Mouse (Mus musculus): ENCODE results near the gene Dab1. TPM values are rescaled to one million over a fixed set of nuclear protein-coding genes. Genes with fewer than 3 reads are reported as not detected.

Gene Dab1
- polyA plus RNA-seq, 1 experiment from 2014 or later = 20.1 TPM

DNA sequence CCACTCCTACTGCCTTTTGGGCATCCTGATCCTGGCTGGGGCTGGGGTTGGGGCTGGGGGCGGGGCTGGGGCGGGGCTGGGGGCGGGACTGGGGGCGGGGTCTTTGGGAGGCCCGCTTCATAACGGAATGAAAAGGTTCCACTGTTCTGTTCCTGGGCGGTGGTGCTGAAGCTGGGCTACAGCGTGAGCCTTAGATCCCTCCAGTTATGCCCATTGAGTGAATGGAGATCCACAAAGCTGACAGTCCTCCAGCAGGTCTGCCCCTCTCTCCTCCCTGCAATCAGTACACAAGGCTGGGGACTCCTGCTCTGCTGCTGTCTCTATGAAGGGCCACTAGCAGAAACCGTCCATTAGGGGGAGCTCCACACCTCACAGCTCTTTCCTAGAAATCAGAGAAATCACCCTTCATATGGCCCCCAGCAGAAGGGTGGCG, 895.4 kb downstream of the Dab1 start:
- H3K4me1 ChIP-seq = peaks cover 5% of the 10 kb centered on the region; the same call in 1 of the 2 replicates
- no peak overlapping the region for H3K27ac ChIP-seq
- 3% methylated on average over 10 of the region's 10 CpGs for WGBS
- H3K4me2 ChIP-seq = peak overlapping the region; percentile 54
- H3K9ac ChIP-seq = no peak overlapping the region
- no peaks in the 10 kb centered on the region for H3K36me3 ChIP-seq
- peak overlapping the region; percentile 29 for H3K4me3 ChIP-seq (replicated peaks)
- H3K9me3 ChIP-seq (replicated peaks) = no peaks in the 10 kb centered on the region
- 0 out of 2 replicates have a peak, but pooled peaks cover 2% of the 10 kb centered on the region for H3K27me3 ChIP-seq
- peak; percentile 56; the same call in 1 of the 2 replicates for ATAC-seq (replicated peaks; ENCODE audit: low FRiP score)

DNA sequence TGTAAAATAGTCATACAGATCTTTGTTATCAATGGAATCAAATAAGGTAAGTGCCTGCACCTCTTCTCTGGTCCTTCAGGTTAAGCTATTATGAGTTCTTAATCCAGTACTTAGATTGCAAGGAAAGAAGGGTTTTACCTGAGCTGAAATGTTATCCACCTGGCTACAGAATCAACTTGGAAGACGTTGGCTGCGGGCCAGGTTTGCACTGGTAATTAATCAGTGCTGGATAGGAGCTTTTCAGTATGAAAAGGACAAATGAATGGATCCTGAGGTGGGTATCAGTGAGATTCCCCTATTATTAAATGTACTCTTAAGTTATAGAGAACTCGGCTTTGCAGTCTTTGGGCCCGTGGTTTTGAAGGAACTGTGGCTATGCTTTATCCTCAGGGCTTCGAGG, 896.5 kb downstream of the Dab1 start:
- ATAC-seq (replicated peaks; ENCODE audit: low FRiP score) = no peak
- H3K27ac ChIP-seq = no peak overlapping the region
- WGBS = 64% methylated on average over 5 of the region's 5 CpGs

DNA sequence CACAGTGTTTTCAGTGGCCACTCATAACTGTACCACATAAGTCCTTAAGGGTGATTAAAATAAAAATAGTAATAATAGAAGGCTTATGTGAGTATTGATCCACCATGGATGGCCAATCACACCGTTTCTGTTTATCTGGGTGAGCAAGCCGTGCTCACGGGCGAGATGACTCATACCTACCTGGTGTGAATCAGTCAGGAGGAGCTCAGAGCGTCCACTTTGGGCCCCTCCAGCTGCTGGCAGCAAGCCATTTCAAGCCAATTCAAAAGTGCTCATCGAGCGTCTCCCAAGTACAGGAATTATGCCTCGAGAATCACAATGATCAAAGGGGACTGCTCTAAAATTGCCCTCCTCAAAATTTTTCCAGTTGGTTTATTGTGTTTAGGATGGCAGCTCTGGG, 903.2 kb downstream of the Dab1 start:
- ATAC-seq (replicated peaks; ENCODE audit: low FRiP score) = no peak
- no peak overlapping the region for H3K9ac ChIP-seq
- no peak overlapping the region for H3K4me2 ChIP-seq
- H3K27me3 ChIP-seq = no peaks in the 10 kb centered on the region
- no peaks in the 10 kb centered on the region for H3K4me1 ChIP-seq
- H3K9me3 ChIP-seq (replicated peaks) = no peaks in the 10 kb centered on the region
- no peaks in the 10 kb centered on the region for H3K36me3 ChIP-seq
- H3K4me3 ChIP-seq (replicated peaks) = no peak overlapping the region
- WGBS = 52% methylated on average over 8 of the region's 8 CpGs
- no peak overlapping the region for H3K27ac ChIP-seq

More for the DNA sequence above, 896.5 kb downstream of the Dab1 start:
- H3K4me2 ChIP-seq = no peak overlapping the region
- H3K9me3 ChIP-seq (replicated peaks) = no peaks in the 10 kb centered on the region
- H3K9ac ChIP-seq = no peak overlapping the region
- H3K4me1 ChIP-seq = peaks cover 5% of the 10 kb centered on the region; the same call in 1 of the 2 replicates
- H3K27me3 ChIP-seq = no peaks in the 10 kb centered on the region
- no peaks in the 10 kb centered on the region for H3K36me3 ChIP-seq
- no peak overlapping the region for H3K4me3 ChIP-seq (replicated peaks)

DNA sequence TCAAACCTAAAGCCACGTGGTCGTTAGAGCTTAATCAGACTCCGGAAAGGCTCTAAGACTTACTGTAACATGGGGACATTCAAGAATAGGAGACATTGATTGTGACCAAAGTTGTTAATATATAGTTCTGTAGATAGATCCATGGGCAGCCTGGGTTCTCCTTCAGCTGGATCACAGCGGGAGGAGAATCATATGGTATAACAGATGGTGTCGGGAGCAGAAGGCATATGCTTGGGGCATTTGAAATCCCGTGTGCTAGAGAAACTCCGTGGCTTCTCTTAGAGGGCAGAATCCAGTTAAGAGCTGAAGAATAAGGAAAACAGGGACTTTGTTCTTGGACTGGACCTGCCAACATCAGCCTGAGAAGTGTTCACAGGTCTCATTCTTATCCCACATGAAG, 904.6 kb downstream of the Dab1 start:
- Histone ChIP-seq H3K27ac (no peak overlapping the region), H3K9me3 (replicated peaks) (no peaks in the 10 kb centered on the region)
- WGBS = 90% methylated on average over 7 of the region's 7 CpGs

DNA sequence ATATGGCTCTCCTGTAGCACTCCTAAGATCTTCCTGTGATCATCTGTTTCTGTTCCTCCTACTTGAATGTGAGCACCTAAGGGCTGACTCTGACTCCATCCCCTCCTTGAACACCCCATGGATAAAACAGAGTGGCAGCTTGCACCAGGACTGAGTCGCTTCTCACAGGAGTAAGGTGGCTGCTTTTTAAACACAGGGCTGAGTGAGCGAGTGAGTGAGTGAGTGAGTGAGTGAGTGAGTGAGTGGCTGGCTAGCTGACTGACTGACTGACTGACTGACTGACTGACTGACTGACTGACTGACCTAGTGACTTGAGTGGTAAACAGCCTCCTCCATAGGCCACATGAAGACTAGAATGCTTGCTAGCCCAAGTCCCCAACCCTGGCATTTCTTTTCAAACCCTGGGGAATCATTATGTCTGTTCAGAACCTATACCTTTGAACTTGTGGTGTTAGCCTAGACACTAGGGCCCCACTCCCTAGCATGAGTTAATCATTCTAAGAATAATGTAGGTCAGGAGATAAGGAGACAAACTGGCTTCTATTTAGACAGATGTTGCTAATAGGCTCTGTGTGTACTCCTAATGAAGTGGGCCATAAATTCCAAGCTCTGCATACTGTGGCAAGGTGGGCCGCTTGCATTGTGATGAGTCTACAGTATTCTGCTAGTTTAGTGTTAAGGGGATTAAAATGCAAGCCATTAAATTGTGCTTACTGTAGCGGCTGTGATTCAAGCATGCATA, 910.9 kb downstream of the Dab1 start:
- ATAC-seq (replicated peaks; ENCODE audit: low FRiP score) = peak; percentile 54; the same call in 1 of the 2 replicates
- H3K27ac ChIP-seq = no peak overlapping the region

More for the DNA sequence above, 904.6 kb downstream of the Dab1 start:
- H3K4me1 ChIP-seq = no peaks in the 10 kb centered on the region
- no peak overlapping the region for H3K9ac ChIP-seq
- ATAC-seq (replicated peaks; ENCODE audit: low FRiP score) = no peak
- no peak overlapping the region for H3K4me3 ChIP-seq (replicated peaks)
- H3K4me2 ChIP-seq = no peak overlapping the region
- H3K27me3 ChIP-seq = no peaks in the 10 kb centered on the region
- H3K36me3 ChIP-seq = no peaks in the 10 kb centered on the region

DNA sequence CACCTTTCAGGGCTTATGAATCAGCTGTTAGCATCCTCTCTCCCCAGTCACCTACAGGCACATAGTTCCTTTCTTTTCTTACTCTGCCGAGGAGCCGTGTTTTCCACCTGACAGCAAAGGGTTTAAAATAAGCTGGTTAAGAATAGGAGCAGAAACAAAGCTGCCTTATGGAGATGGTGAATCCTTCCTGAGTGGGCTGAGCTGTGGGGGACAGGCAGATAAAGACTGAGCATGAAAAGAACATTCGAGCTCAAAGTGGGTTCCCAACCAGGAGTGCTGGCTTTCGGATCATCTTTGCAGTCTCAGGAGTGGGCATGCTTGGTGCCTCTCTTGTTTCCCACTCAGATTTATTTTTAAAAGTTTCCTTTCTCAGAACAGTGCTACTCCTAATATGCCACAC, 913.7 kb downstream of the Dab1 start:
- Histone ChIP-seq H3K36me3 (no peaks in the 10 kb centered on the region), H3K9ac (no peak overlapping the region), H3K9me3 (replicated peaks) (no peaks in the 10 kb centered on the region), H3K4me1 (0 out of 2 replicates have a peak, but pooled peaks cover 5% of the 10 kb centered on the region), H3K27ac (no peak overlapping the region), H3K4me2 (no peak overlapping the region), H3K4me3 (replicated peaks) (no peak overlapping the region), H3K27me3 (no peaks in the 10 kb centered on the region)
- no peak for ATAC-seq (replicated peaks; ENCODE audit: low FRiP score)
- WGBS = 89% methylated on average over 4 of the region's 4 CpGs

More for the DNA sequence above, 910.9 kb downstream of the Dab1 start:
- Histone ChIP-seq H3K9ac (no peak overlapping the region), H3K9me3 (replicated peaks) (no peaks in the 10 kb centered on the region), H3K36me3 (no peaks in the 10 kb centered on the region), H3K4me2 (no peak overlapping the region), H3K27me3 (no peaks in the 10 kb centered on the region), H3K4me1 (0 out of 2 replicates have a peak, but pooled peaks cover 5% of the 10 kb centered on the region), H3K4me3 (replicated peaks) (no peak overlapping the region)
- 62% methylated on average over 4 of the region's 4 CpGs for WGBS

DNA sequence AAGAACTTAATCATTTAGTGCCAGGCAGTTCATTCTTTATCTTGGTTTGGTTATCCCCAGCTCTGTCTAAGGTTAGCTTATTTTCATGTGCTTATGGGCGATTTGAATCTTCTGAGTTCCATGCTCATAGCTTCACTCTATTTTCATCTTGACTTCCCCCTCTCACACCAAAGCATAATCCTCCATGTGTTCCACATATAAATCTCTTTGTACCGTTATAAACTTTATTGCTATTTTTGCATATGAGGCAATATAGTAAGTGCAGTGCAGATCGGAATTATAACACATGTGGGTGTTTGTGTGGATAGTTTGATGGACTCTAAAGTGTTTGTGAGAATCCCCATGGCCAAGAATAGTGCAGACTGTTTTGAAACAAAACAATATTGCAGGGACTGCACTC, 919.3 kb downstream of the Dab1 start:
- H3K4me1 ChIP-seq = no peaks in the 10 kb centered on the region
- no peaks in the 10 kb centered on the region for H3K9me3 ChIP-seq (replicated peaks)
- ATAC-seq (replicated peaks; ENCODE audit: low FRiP score) = no peak
- WGBS = 79% methylated on average over 3 of the region's 3 CpGs
- no peak overlapping the region for H3K27ac ChIP-seq
- H3K9ac ChIP-seq = no peak overlapping the region
- no peaks in the 10 kb centered on the region for H3K36me3 ChIP-seq
- no peak overlapping the region for H3K4me2 ChIP-seq
- H3K27me3 ChIP-seq = no peaks in the 10 kb centered on the region
- no peak overlapping the region for H3K4me3 ChIP-seq (replicated peaks)

DNA sequence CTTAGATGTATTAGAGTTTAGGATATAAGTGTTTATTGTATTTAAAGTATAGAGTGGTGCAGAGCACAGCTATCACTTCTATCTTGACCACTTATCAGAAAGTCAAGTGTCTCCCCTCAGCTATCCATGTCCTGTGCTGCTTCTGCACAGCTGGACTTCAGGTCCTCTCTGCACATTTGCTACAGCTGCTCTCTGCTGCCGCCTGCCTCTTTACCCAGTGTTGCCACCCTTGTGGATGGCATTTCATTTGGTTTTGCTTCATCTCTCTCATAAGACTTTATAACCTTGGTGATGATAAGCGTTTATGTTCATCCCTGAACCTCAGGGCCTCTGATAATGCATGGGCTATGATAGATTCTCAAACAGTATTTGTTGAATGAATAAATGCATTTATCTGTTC, 919.9 kb downstream of the Dab1 start:
- H3K4me1 ChIP-seq = no peaks in the 10 kb centered on the region
- no peak for ATAC-seq (replicated peaks; ENCODE audit: low FRiP score)
- H3K9me3 ChIP-seq (replicated peaks) = no peaks in the 10 kb centered on the region
- no peak overlapping the region for H3K4me2 ChIP-seq
- no peak overlapping the region for H3K4me3 ChIP-seq (replicated peaks)
- H3K9ac ChIP-seq = no peak overlapping the region
- H3K27ac ChIP-seq = no peak overlapping the region
- no peaks in the 10 kb centered on the region for H3K27me3 ChIP-seq
- 79% methylated on average over 2 of the region's 2 CpGs for WGBS
- no peaks in the 10 kb centered on the region for H3K36me3 ChIP-seq

DNA sequence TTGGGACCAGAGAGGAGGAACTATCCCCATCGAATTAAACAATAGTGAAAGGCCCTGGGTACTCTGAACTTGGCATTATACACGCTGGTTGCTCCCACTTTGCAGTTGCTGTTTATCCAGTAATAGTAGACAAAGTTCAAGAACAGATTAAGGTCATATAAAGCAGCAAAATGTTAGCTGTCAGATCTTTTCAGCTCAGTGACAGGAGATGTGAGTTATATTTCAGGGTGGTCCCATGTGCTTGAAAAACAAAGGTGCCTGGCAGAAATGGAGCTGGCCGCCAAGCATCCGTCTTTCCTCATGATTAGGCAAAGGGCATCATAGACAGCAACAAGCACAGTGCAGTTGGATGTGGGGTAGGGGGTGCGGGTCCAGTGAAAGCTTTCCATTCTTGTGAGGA, 927.9 kb downstream of the Dab1 start:
- H3K36me3 ChIP-seq = no peaks in the 10 kb centered on the region
- no peak for ATAC-seq (replicated peaks; ENCODE audit: low FRiP score)
- no peak overlapping the region for H3K9ac ChIP-seq
- 0 out of 2 replicates have a peak, but pooled peaks cover 7% of the 10 kb centered on the region for H3K4me1 ChIP-seq
- H3K4me2 ChIP-seq = no peak overlapping the region
- H3K9me3 ChIP-seq (replicated peaks) = no peaks in the 10 kb centered on the region
- no peak overlapping the region for H3K4me3 ChIP-seq (replicated peaks)
- WGBS = 62% methylated on average over 5 of the region's 5 CpGs
- no peak overlapping the region for H3K27ac ChIP-seq
- H3K27me3 ChIP-seq = no peaks in the 10 kb centered on the region

DNA sequence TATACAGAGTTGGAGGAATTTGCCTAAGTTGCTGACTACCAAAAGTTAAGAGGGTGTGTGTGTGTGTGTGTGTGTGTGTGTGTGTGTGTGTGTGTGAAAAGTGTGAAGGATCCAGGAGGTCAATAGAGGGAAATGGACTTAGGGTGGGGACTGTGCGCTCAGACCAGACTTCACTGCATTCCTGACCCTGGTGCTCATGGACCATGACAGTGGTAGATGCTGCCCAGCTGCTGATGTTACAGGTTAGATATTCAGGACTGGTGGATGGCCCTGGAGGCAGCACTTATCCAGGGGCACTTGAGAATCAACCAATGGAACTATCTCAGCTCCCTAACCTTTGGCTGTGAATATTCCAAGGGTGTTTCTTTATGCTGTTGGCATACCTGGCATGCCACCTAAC, 929.1 kb downstream of the Dab1 start:
- H3K4me1 ChIP-seq = 0 out of 2 replicates have a peak, but pooled peaks cover 7% of the 10 kb centered on the region
- H3K9me3 ChIP-seq (replicated peaks) = no peaks in the 10 kb centered on the region
- H3K9ac ChIP-seq = no peak overlapping the region
- no peak overlapping the region for H3K4me3 ChIP-seq (replicated peaks)
- H3K36me3 ChIP-seq = no peaks in the 10 kb centered on the region
- H3K4me2 ChIP-seq = no peak overlapping the region
- ATAC-seq (replicated peaks; ENCODE audit: low FRiP score) = peak; percentile 80
- H3K27me3 ChIP-seq = no peaks in the 10 kb centered on the region
- no peak overlapping the region for H3K27ac ChIP-seq
- 64% methylated on average over 1 of the region's 1 CpGs for WGBS

DNA sequence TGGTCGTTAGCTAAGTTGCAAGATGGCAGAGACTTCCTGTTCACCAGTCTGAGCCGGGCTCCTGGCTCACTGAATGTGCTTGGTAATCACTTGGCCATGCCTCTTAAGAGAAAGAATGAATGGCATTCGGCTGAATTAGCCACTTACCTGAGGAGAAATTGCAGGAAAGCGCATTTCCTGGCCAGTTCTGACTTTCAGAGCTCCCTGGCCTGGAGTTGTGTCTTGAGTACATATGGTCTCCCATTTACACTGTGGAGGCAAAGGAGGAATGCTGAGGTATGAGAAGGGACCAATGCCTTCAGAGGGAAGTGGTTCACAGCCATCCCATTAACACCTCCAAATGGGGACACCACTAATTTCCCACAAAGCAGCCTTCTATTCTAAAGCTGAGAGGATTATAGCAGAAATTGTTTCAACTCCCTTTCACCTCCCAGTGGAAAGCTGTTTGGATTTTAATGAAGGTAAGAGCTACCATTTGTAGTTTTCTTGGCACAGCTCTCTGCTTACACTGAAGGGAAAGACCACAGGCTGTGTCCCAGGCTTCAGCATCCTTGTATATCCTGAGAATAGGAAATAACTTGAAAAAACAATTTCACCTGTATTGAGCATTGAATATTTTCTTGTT, 931.5 kb downstream of the Dab1 start:
- no peak overlapping the region for H3K4me2 ChIP-seq
- ATAC-seq (replicated peaks; ENCODE audit: low FRiP score) = no peak
- 60% methylated on average over 4 of the region's 4 CpGs for WGBS
- H3K9me3 ChIP-seq (replicated peaks) = no peaks in the 10 kb centered on the region
- H3K4me3 ChIP-seq (replicated peaks) = no peak overlapping the region
- no peak overlapping the region for H3K27ac ChIP-seq
- no peak overlapping the region for H3K9ac ChIP-seq
- H3K27me3 ChIP-seq = no peaks in the 10 kb centered on the region
- peaks cover 16% of the 10 kb centered on the region; the same call in 1 of the 2 replicates for H3K4me1 ChIP-seq
- H3K36me3 ChIP-seq = no peaks in the 10 kb centered on the region

DNA sequence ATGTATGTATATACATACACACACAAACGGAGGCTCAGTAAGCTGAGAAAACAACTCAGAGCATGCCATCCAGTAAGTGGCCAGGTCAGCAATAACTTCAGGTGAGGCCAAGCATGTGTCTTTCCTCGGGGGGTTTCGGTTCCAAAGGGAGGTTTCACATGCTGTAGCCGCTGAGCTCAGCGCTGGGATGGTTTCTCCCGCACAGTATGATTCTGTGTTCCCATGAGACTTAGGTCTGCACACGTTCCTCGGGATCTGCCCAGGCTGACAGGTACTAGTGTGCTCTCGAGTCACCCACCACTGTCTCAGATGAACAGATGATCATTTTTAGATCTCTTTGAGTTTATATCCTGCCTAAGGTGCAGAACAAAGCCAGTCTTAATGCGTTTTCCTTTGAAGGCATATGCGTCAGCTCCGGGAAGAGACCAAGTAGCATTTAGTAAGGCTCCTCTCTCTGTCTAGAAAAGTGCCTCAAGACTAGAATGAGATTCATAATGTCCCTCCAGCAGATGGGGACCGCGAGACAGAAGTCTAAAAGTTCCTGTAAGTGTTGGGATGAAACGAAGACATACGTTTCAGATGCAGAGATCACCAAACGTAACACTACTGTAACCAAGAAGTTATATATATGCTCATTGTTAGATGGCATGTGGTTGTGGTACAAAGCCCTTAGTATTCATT, 932.4 kb downstream of the Dab1 start:
- no peaks in the 10 kb centered on the region for H3K27me3 ChIP-seq
- peaks cover 16% of the 10 kb centered on the region; the same call in 1 of the 2 replicates for H3K4me1 ChIP-seq
- no peak overlapping the region for H3K27ac ChIP-seq
- H3K9me3 ChIP-seq (replicated peaks) = no peaks in the 10 kb centered on the region
- WGBS = 92% methylated on average over 17 of the region's 17 CpGs
- no peaks in the 10 kb centered on the region for H3K36me3 ChIP-seq
- no peak for ATAC-seq (replicated peaks; ENCODE audit: low FRiP score)
- no peak overlapping the region for H3K4me2 ChIP-seq
- no peak overlapping the region for H3K4me3 ChIP-seq (replicated peaks)
- H3K9ac ChIP-seq = no peak overlapping the region

Data from kidney, embryonic 15.5 days (tissue).